Mouse (Mus musculus): ENCODE data around the gene Borcs8.

The Borcs8 gene

GRCm38 (mm10) chr8:70181212-70181902 is 42.1 kb downstream of the Borcs8 start:
- DNase-seq, result no peak

GRCm38 (mm10) chr8:70181903-70182252 is 42.6 kb downstream of the Borcs8 start:
- no peak for DNase-seq

- DNase-seq, result no peak
Measured at GRCm38 (mm10) chr8:70183194-70183593, 43.9 kb downstream of the Borcs8 start.

GRCm38 (mm10) chr8:70188707-70189106 is 49.4 kb downstream of the Borcs8 start:
- DNase-seq, result no peak

- peak; percentile 13 for DNase-seq
Measured at GRCm38 (mm10) chr8:70193238-70193637, 53.9 kb downstream of the Borcs8 start.

GRCm38 (mm10) chr8:70194191-70194590 is 54.9 kb downstream of the Borcs8 start:
- no peak for DNase-seq

- no peak for DNase-seq
Measured at GRCm38 (mm10) chr8:70195762-70196161, 56.5 kb downstream of the Borcs8 start.
